Mouse (Mus musculus): ENCODE data around the gene Kdm2b. TPM values are rescaled to one million over a fixed set of nuclear protein-coding genes. Genes with fewer than 3 reads are reported as not detected.

Kdm2b gene
- polyA plus RNA-seq, 1 experiment from 2014 or later: 108 TPM

- H3K36me3 ChIP-seq (replicated peaks): no peaks in the 10 kb centered on the region; the same call in 1 of the 2 replicates
- ATAC-seq (ENCODE audit: low FRiP score): no peak
- H3K4me1 ChIP-seq: no peaks in the 10 kb centered on the region
- no peak overlapping the region for H3K27ac ChIP-seq
- no peak overlapping the region for H3K4me2 ChIP-seq
- H3K27me3 ChIP-seq: no peaks in the 10 kb centered on the region
- WGBS: 90% methylated on average over 4 of the region's 4 CpGs
- H3K4me3 ChIP-seq (replicated peaks): no peak overlapping the region
- no peak overlapping the region for H3K9ac ChIP-seq
- H3K9me3 ChIP-seq: no peaks in the 10 kb centered on the region
Measured at GRCm38 (mm10) chr5:122912863-122913262, 76.8 kb downstream of the Kdm2b start.

GRCm38 (mm10) chr5:122909481-122909880 lies 80.1 kb downstream of the Kdm2b start:
- Histone ChIP-seq H3K27me3 (no peaks in the 10 kb centered on the region), H3K4me3 (replicated peaks) (no peak overlapping the region), H3K4me1 (no peaks in the 10 kb centered on the region), H3K36me3 (replicated peaks) (no peaks in the 10 kb centered on the region), H3K27ac (no peak overlapping the region), H3K9ac (no peak overlapping the region), H3K9me3 (no peaks in the 10 kb centered on the region), H3K4me2 (no peak overlapping the region)
- no peak for ATAC-seq (ENCODE audit: low FRiP score)
- WGBS: 86% methylated on average over 18 of the region's 18 CpGs

GRCm38 (mm10) chr5:122908001-122908400 lies 81.6 kb downstream of the Kdm2b start:
- no peak overlapping the region for H3K9ac ChIP-seq
- 92% methylated on average over 2 of the region's 2 CpGs for WGBS
- no peak overlapping the region for H3K4me2 ChIP-seq
- ATAC-seq (ENCODE audit: low FRiP score): no peak
- H3K4me3 ChIP-seq (replicated peaks): no peak overlapping the region
- no peak overlapping the region for H3K27ac ChIP-seq
- no peaks in the 10 kb centered on the region for H3K36me3 ChIP-seq (replicated peaks)
- H3K27me3 ChIP-seq: no peaks in the 10 kb centered on the region
- H3K9me3 ChIP-seq: no peaks in the 10 kb centered on the region
- H3K4me1 ChIP-seq: no peaks in the 10 kb centered on the region

- 81% methylated on average over 1 of the region's 1 CpGs for WGBS
- no peak overlapping the region for H3K4me2 ChIP-seq
- H3K9ac ChIP-seq: no peak overlapping the region
- no peaks in the 10 kb centered on the region for H3K4me1 ChIP-seq
- ATAC-seq (ENCODE audit: low FRiP score): no peak
- no peak overlapping the region for H3K4me3 ChIP-seq (replicated peaks)
- H3K27ac ChIP-seq: no peak overlapping the region
- no peaks in the 10 kb centered on the region for H3K9me3 ChIP-seq
- H3K36me3 ChIP-seq (replicated peaks): no peaks in the 10 kb centered on the region
- H3K27me3 ChIP-seq: no peaks in the 10 kb centered on the region
Measured at GRCm38 (mm10) chr5:122907182-122907581, 82.4 kb downstream of the Kdm2b start.

GRCm38 (mm10) chr5:122903165-122903564 lies 86.5 kb downstream of the Kdm2b start:
- no peaks in the 10 kb centered on the region; the same call in 1 of the 2 replicates for H3K27me3 ChIP-seq
- H3K27ac ChIP-seq: no peak overlapping the region
- H3K9ac ChIP-seq: no peak overlapping the region
- peaks cover 17% of the 10 kb centered on the region for H3K4me1 ChIP-seq
- H3K4me3 ChIP-seq (replicated peaks): no peak overlapping the region
- no peaks in the 10 kb centered on the region for H3K36me3 ChIP-seq (replicated peaks)
- no peaks in the 10 kb centered on the region for H3K9me3 ChIP-seq
- ATAC-seq (ENCODE audit: low FRiP score): no peak
- H3K4me2 ChIP-seq: no peak overlapping the region
- 83% methylated on average over 5 of the region's 5 CpGs for WGBS

GRCm38 (mm10) chr5:122902228-122902627 lies 87.4 kb downstream of the Kdm2b start:
- H3K4me1 ChIP-seq: peaks cover 27% of the 10 kb centered on the region
- H3K9me3 ChIP-seq: no peaks in the 10 kb centered on the region
- WGBS: 79% methylated on average over 6 of the region's 6 CpGs
- H3K36me3 ChIP-seq (replicated peaks): no peaks in the 10 kb centered on the region
- H3K27me3 ChIP-seq: no peaks in the 10 kb centered on the region; the same call in 1 of the 2 replicates
- no peak for ATAC-seq (ENCODE audit: low FRiP score)
- no peak overlapping the region for H3K27ac ChIP-seq
- H3K4me3 ChIP-seq (replicated peaks): no peak overlapping the region
- no peak overlapping the region for H3K4me2 ChIP-seq
- no peak overlapping the region for H3K9ac ChIP-seq

- H3K36me3 ChIP-seq (replicated peaks): no peaks in the 10 kb centered on the region
- no peaks in the 10 kb centered on the region for H3K9me3 ChIP-seq
- no peaks in the 10 kb centered on the region; the same call in 1 of the 2 replicates for H3K27me3 ChIP-seq
- no peak overlapping the region for H3K4me2 ChIP-seq
- H3K4me3 ChIP-seq (replicated peaks): no peak overlapping the region
- H3K4me1 ChIP-seq: peaks cover 32% of the 10 kb centered on the region
- ATAC-seq (ENCODE audit: low FRiP score): no peak
- WGBS: 72% methylated on average over 3 of the region's 3 CpGs
- peak overlapping the region; percentile 93; the same call in 1 of the 2 replicates for H3K27ac ChIP-seq
- H3K9ac ChIP-seq: no peak overlapping the region
Measured at GRCm38 (mm10) chr5:122901666-122902065, 88.0 kb downstream of the Kdm2b start.

GRCm38 (mm10) chr5:122901179-122901578 lies 88.4 kb downstream of the Kdm2b start:
- no peak for ATAC-seq (ENCODE audit: low FRiP score)
- no peaks in the 10 kb centered on the region for H3K9me3 ChIP-seq
- no peaks in the 10 kb centered on the region for H3K36me3 ChIP-seq (replicated peaks)
- H3K4me3 ChIP-seq (replicated peaks): peak overlapping the region; percentile 97
- peak overlapping the region; percentile 85 for H3K4me2 ChIP-seq
- no peaks in the 10 kb centered on the region; the same call in 1 of the 2 replicates for H3K27me3 ChIP-seq
- peaks cover 32% of the 10 kb centered on the region for H3K4me1 ChIP-seq
- peak overlapping the region; percentile 93 for H3K27ac ChIP-seq
- 0 out of 2 replicates have a peak overlapping the region, but pooled peaks have one; percentile 98 for H3K9ac ChIP-seq
- WGBS: 57% methylated on average over 11 of the region's 11 CpGs

GRCm38 (mm10) chr5:122900558-122901171 lies 89.0 kb downstream of the Kdm2b start:
- Histone ChIP-seq H3K4me3 (replicated peaks) (peak overlapping the region; percentile 97), H3K36me3 (replicated peaks) (no peaks in the 10 kb centered on the region), H3K9me3 (no peaks in the 10 kb centered on the region), H3K27ac (peak overlapping the region; percentile 93), H3K4me2 (peak overlapping the region; percentile 85), H3K27me3 (no peaks in the 10 kb centered on the region; the same call in 1 of the 2 replicates), H3K4me1 (peaks cover 32% of the 10 kb centered on the region), H3K9ac (peak overlapping the region; percentile 98)
- ATAC-seq (ENCODE audit: low FRiP score): no peak; the same call in 1 of the 2 replicates
- 4% methylated on average over 33 of the region's 33 CpGs for WGBS

- peak; percentile 98 for ATAC-seq (ENCODE audit: low FRiP score)
- Histone ChIP-seq H3K4me1 (peaks cover 36% of the 10 kb centered on the region), H3K9me3 (no peaks in the 10 kb centered on the region), H3K4me3 (replicated peaks) (peak overlapping the region; percentile 97), H3K36me3 (replicated peaks) (no peaks in the 10 kb centered on the region), H3K27ac (peak overlapping the region; percentile 93), H3K4me2 (peak overlapping the region; percentile 85), H3K27me3 (no peaks in the 10 kb centered on the region; the same call in 1 of the 2 replicates), H3K9ac (peak overlapping the region; percentile 98)
- under 1% methylated on average over 74 of the region's 120 CpGs for WGBS
Measured at GRCm38 (mm10) chr5:122899777-122900557, 89.7 kb downstream of the Kdm2b start.

- peak overlapping the region; percentile 93 for H3K27ac ChIP-seq
- peak overlapping the region; percentile 98 for H3K9ac ChIP-seq
- 0 out of 2 replicates have a peak, but pooled peaks have one; percentile 1 for ATAC-seq (ENCODE audit: low FRiP score)
- H3K4me3 ChIP-seq (replicated peaks): peak overlapping the region; percentile 97
- peak overlapping the region; percentile 85 for H3K4me2 ChIP-seq
- H3K9me3 ChIP-seq: no peaks in the 10 kb centered on the region
- H3K36me3 ChIP-seq (replicated peaks): no peaks in the 10 kb centered on the region
- 4% methylated on average over 45 of the region's 45 CpGs for WGBS
- peaks cover 37% of the 10 kb centered on the region for H3K4me1 ChIP-seq
- H3K27me3 ChIP-seq: no peaks in the 10 kb centered on the region; the same call in 1 of the 2 replicates
Measured at GRCm38 (mm10) chr5:122898963-122899776, 90.5 kb downstream of the Kdm2b start.

GRCm38 (mm10) chr5:122898153-122898552 lies 91.5 kb downstream of the Kdm2b start:
- no peak for ATAC-seq (ENCODE audit: low FRiP score)
- WGBS: 86% methylated on average over 6 of the region's 6 CpGs
- no peak overlapping the region for H3K27ac ChIP-seq
- peak overlapping the region; percentile 85 for H3K4me2 ChIP-seq
- peak overlapping the region; percentile 97; the same call in 1 of the 2 replicates for H3K4me3 ChIP-seq (replicated peaks)
- H3K36me3 ChIP-seq (replicated peaks): no peaks in the 10 kb centered on the region
- H3K9me3 ChIP-seq: no peaks in the 10 kb centered on the region
- peak overlapping the region; percentile 98; the same call in 1 of the 2 replicates for H3K9ac ChIP-seq
- H3K27me3 ChIP-seq: no peaks in the 10 kb centered on the region; the same call in 1 of the 2 replicates
- peaks cover 37% of the 10 kb centered on the region for H3K4me1 ChIP-seq

All from forebrain, embryonic 12.5 days (tissue).